Mouse (Mus musculus) G1E (cell line): ENCODE data around the gene Zfp954. TPM values are rescaled to one million over a fixed set of nuclear protein-coding genes. Genes with fewer than 3 reads are reported as not detected.
A peak's percentile ranks its signal among the peaks of the same experiment; 100 is the strongest.

ENCODE experiments used
- ATAC-seq: 2 replicates; pipeline ENCODE4 v1.8.0; 2016; ENCODE audit warnings: mild to moderate bottlenecking; ENCODE audit not compliant: insufficient number of reproducible peaks, poor library complexity, low FRiP score, severe bottlenecking; ENCODE audit errors: extremely low read depth
- DNase-seq: peaks from one replicate; pipeline ENCODE4 v3.0.0; 2012; ENCODE audit warnings: low spot score
- H3K27me3 ChIP-seq: 2 replicates; pipeline ENCODE4 v1.6.1; 2012; ENCODE audit warnings: mild to moderate bottlenecking, low read length, inconsistent platforms; ENCODE audit not compliant: insufficient read depth
- H3K36me3 ChIP-seq: replicated peaks from 2 replicates; pipeline ENCODE3; 2012; ENCODE audit warnings: mild to moderate bottlenecking, inconsistent platforms
- H3K4me1 ChIP-seq: 2 replicates; pipeline ENCODE4 v1.6.1; 2012; ENCODE audit warnings: low read depth, low read length, inconsistent platforms, mixed read lengths; ENCODE audit not compliant: insufficient read depth
- H3K4me3 ChIP-seq: 2 replicates; pipeline ENCODE4 v1.5.1; 2012; ENCODE audit warnings: low read depth, mild to moderate bottlenecking, inconsistent platforms, low read length, moderate library complexity, mixed read lengths
- H3K9me3 ChIP-seq: replicated peaks from 2 replicates; pipeline ENCODE4 v1.6.1; 2012; ENCODE audit warnings: inconsistent platforms
- CTCF ChIP-seq: IDR thresholded peaks from 2 replicates; pipeline ENCODE4 v1.5.1; 2012; ENCODE audit warnings: low read depth, low read length, inconsistent platforms, mixed read lengths
- GATA1 ChIP-seq: IDR thresholded peaks from 2 replicates; pipeline ENCODE4 v1.6.1; 2012; ENCODE audit warnings: borderline replicate concordance, low read length, inconsistent platforms, mixed read lengths
- GATA2 ChIP-seq: IDR thresholded peaks from 2 replicates; pipeline ENCODE4 v1.6.1; 2012; ENCODE audit warnings: low read depth, low read length, inconsistent platforms, borderline replicate concordance
- POLR2AphosphoS5 ChIP-seq: IDR thresholded peaks from 2 replicates; pipeline ENCODE4 v1.6.1; 2012; ENCODE audit warnings: low read depth, low read length, inconsistent platforms; ENCODE audit not compliant: insufficient replicate concordance
- TAL1 ChIP-seq: conservative IDR thresholded peaks from 2 replicates; pipeline ENCODE4 v1.6.1; 2012; ENCODE audit warnings: low read depth, low read length, inconsistent platforms, mixed read lengths
- polyA plus RNA-seq: library from polyadenylated mRNA; stranded (reverse); fragments of >175 nt; gene quantifications from 2 replicates; pipeline ENCODE4 v1.2.3, GENCODE M21; 2012
- total RNA-seq, 2 experiments: library from RNA; stranded (forward) in 1 of 2; stranded (reverse) in 1 of 2; fragments of 200-1000 nt in 1 of 2; fragments of >200 nt in 1 of 2; fragmentation: Nextera tagmentation in 1 of 2; gene quantifications; 2 replicates each; pipeline ENCODE4 v1.2.3; 2014 to 2017

The Zfp954 gene
- total and polyA plus RNA-seq, 3 experiments: 3.4 to 18.6 (median 15.0) TPM

- ATAC-seq (no peak), DNase-seq (no peak)
- H3K4me3 ChIP-seq: peak overlapping the region; percentile 75
- no peak for TF ChIP-seq GATA1
- TF ChIP-seq CTCF: no peak
- H3K4me1 ChIP-seq: peaks cover 28% of the 10 kb centered on the region
- H3K9me3 ChIP-seq: no peaks in the 10 kb centered on the region
- no peaks in the 10 kb centered on the region for H3K27me3 ChIP-seq
- H3K36me3 ChIP-seq: peaks cover 48% of the 10 kb centered on the region
Observed at GRCm38 (mm10) chr7:7121602-7121980, 303 bp upstream of the Zfp954 start.

- no peaks in the 10 kb centered on the region for H3K27me3 ChIP-seq
- DNase-seq (no peak), ATAC-seq (no peak)
- no peak overlapping the region for H3K4me3 ChIP-seq
- TF ChIP-seq CTCF (no peak), GATA1 (no peak), TAL1 (no peak), POLR2AphosphoS5 (no peak), GATA2 (no peak)
- H3K36me3 ChIP-seq: peaks cover 62% of the 10 kb centered on the region
- peaks cover 25% of the 10 kb centered on the region for H3K4me1 ChIP-seq
- no peaks in the 10 kb centered on the region for H3K9me3 ChIP-seq
Observed at GRCm38 (mm10) chr7:7118441-7118840, 2.8 kb downstream of the Zfp954 start.

GRCm38 (mm10) chr7:7108501-7108900, 12.8 kb downstream of the Zfp954 start:
- H3K4me1 ChIP-seq: no peaks in the 10 kb centered on the region
- H3K27me3 ChIP-seq: no peaks in the 10 kb centered on the region
- no peak for DNase-seq
- no peak for TF ChIP-seq CTCF
- no peak for TF ChIP-seq TAL1
- TF ChIP-seq POLR2AphosphoS5: no peak
- TF ChIP-seq GATA1: no peak
- TF ChIP-seq GATA2: no peak
- H3K4me3 ChIP-seq: no peak overlapping the region
- peaks cover 6% of the 10 kb centered on the region for H3K36me3 ChIP-seq
- no peak for ATAC-seq
- H3K9me3 ChIP-seq: no peaks in the 10 kb centered on the region

Other genes starting within 250 kb of the Zfp954 start
- not detected in 2 replicates for gene Aurkc, start 126.2 kb downstream of the Zfp954 start, total RNA-seq (2014; fragmentation: Nextera tagmentation)
- gene Aurkc, start 126.2 kb downstream of the Zfp954 start, total RNA-seq (2017): not detected in 2 replicates
- not detected in 2 replicates for gene Aurkc, start 126.2 kb downstream of the Zfp954 start, polyA plus RNA-seq
- 10.0 and 15.4 TPM in 2 replicates for gene Zfp773, start 15.3 kb upstream of the Zfp954 start, total RNA-seq (2014; fragmentation: Nextera tagmentation)
- gene Zfp773, start 15.3 kb upstream of the Zfp954 start, total RNA-seq (2017): 9.2 and 10.5 TPM in 2 replicates
- 0.16 and 0.22 TPM in 2 replicates for gene Zfp773, start 15.3 kb upstream of the Zfp954 start, polyA plus RNA-seq
- gene Zfp418, start 49.8 kb upstream of the Zfp954 start, total RNA-seq (2014; fragmentation: Nextera tagmentation): 2.4 and 3.4 TPM in 2 replicates
- gene Zfp418, start 49.8 kb upstream of the Zfp954 start, total RNA-seq (2017): 1.9 and 2.1 TPM in 2 replicates
- gene Zfp418, start 49.8 kb upstream of the Zfp954 start, polyA plus RNA-seq: 0.21 and 0.22 TPM in 2 replicates
- gene Zfp772, start 88.5 kb upstream of the Zfp954 start, total RNA-seq (2014; fragmentation: Nextera tagmentation): 1.9 and 3.2 TPM in 2 replicates
- 1.8 and 3.1 TPM in 2 replicates for gene Zfp772, start 88.5 kb upstream of the Zfp954 start, total RNA-seq (2017)
- gene Zfp772, start 88.5 kb upstream of the Zfp954 start, polyA plus RNA-seq: 0.14 and 0.18 TPM in 2 replicates
- gene Vmn2r29, start 125.8 kb upstream of the Zfp954 start, total RNA-seq (2014; fragmentation: Nextera tagmentation): not detected in 2 replicates
- gene Vmn2r29, start 125.8 kb upstream of the Zfp954 start, total RNA-seq (2017): 0.11 and 0.17 TPM in 2 replicates
- not detected in 2 replicates for gene Vmn2r29, start 125.8 kb upstream of the Zfp954 start, polyA plus RNA-seq
- gene Gm45844, start 156.8 kb upstream of the Zfp954 start, total RNA-seq (2014; fragmentation: Nextera tagmentation): not detected in 2 replicates
- 0.55 and 1.2 TPM in 2 replicates for gene Gm45844, start 156.8 kb upstream of the Zfp954 start, total RNA-seq (2017)
- 0.15 and 0.17 TPM in 2 replicates for gene Gm45844, start 156.8 kb upstream of the Zfp954 start, polyA plus RNA-seq
- 13.5 and 17.4 TPM in 2 replicates for gene Clcn4, start 179.4 kb upstream of the Zfp954 start, total RNA-seq (2014; fragmentation: Nextera tagmentation)
- gene Clcn4, start 179.4 kb upstream of the Zfp954 start, total RNA-seq (2017): 34.4 and 34.7 TPM in 2 replicates
- gene Clcn4, start 179.4 kb upstream of the Zfp954 start, polyA plus RNA-seq: 2.7 and 4.2 TPM in 2 replicates
- 0.15 TPM in 1 of 2 replicates, not detected in the other for gene Vmn2r30, start 216.1 kb upstream of the Zfp954 start, total RNA-seq (2014; fragmentation: Nextera tagmentation)
- 0.17 and 0.27 TPM in 2 replicates for gene Vmn2r30, start 216.1 kb upstream of the Zfp954 start, total RNA-seq (2017)
- gene Vmn2r30, start 216.1 kb upstream of the Zfp954 start, polyA plus RNA-seq: not detected in 2 replicates